Mouse (Mus musculus): Measurements from ENCODE around the gene Sgms2. TPM values are rescaled to one million over a fixed set of nuclear protein-coding genes. Genes with fewer than 3 reads are reported as not detected.

The Sgms2 gene
- polyA plus RNA-seq, 1 experiment from 2014 or later, result 1.5 TPM

DNA sequence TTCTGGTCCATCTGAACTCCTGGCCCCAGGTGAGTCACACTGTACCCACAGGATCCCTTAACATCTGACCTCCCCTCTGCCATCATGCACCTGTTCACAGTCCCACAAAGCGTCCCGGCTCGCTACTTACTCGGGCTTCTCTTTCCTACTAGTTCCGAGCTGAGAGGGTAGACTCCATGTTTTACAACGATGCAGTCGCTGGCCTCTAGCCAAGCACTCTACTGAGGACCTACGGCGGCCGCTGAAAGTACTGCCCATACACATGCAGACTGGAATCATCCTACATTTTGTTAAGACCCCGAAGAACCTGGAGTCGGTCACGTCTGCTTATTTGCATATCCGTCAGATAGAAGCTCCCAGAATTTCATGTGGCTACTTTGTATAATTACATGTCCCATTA lies 127.6 kb downstream of the Sgms2 start:
- no peak for ATAC-seq (ENCODE audit: insufficient number of reproducible peaks, low FRiP score, low TSS enrichment, low read depth)
- no peak for DNase-seq (ENCODE audit: low spot score)
- no peaks in the 10 kb centered on the region for H3K9me3 ChIP-seq (ENCODE audit: control insufficient read depth, low read length)
- no peaks in the 10 kb centered on the region for H3K4me1 ChIP-seq (ENCODE audit: control insufficient read depth, insufficient read depth, low read length)
- no peak overlapping the region for H3K4me3 ChIP-seq (ENCODE audit: low read depth, low read length)
- no peaks in the 10 kb centered on the region for H3K27me3 ChIP-seq (ENCODE audit: control insufficient read depth, insufficient read depth, low read length)
- 91% methylated on average over 14 of the region's 14 CpGs for WGBS
- H3K27ac ChIP-seq (replicated peaks; ENCODE audit: low read depth, low read length), result no peak overlapping the region
- H3K4me2 ChIP-seq (ENCODE audit: low read depth, severe bottlenecking), result no peak overlapping the region
- H3K36me3 ChIP-seq (ENCODE audit: control insufficient read depth, insufficient read depth, low read length), result no peaks in the 10 kb centered on the region
- no peak overlapping the region for H3K9ac ChIP-seq (ENCODE audit: low read length)

DNA sequence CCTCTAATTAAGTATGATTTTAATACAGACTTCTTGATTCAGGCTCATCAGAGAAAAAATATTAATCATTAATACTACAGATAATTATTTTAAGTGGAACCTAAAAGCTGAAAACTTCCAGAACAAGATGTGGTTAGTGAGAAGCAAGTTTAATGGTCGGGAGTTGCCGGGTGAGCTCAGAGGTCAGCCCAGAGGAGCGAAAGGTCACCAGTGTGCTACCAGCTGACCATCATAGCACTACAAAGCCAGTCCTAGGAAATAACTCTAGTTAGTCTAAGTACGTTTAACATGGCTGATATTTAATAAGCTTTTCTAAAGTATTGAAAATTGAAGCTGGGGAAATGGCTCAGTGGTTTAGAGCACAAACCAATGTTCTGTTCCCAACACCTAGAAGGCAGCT lies 129.3 kb downstream of the Sgms2 start:
- H3K27ac ChIP-seq (replicated peaks; ENCODE audit: low read depth, low read length), result no peak overlapping the region
- no peaks in the 10 kb centered on the region for H3K36me3 ChIP-seq (ENCODE audit: control insufficient read depth, insufficient read depth, low read length)
- no peak overlapping the region for H3K4me2 ChIP-seq (ENCODE audit: low read depth, severe bottlenecking)
- H3K4me1 ChIP-seq (ENCODE audit: control insufficient read depth, insufficient read depth, low read length), result no peaks in the 10 kb centered on the region
- 72% methylated on average over 4 of the region's 4 CpGs for WGBS
- no peaks in the 10 kb centered on the region for H3K27me3 ChIP-seq (ENCODE audit: control insufficient read depth, insufficient read depth, low read length)
- DNase-seq (ENCODE audit: low spot score) (no peak), ATAC-seq (ENCODE audit: insufficient number of reproducible peaks, low FRiP score, low TSS enrichment, low read depth) (no peak)
- H3K9me3 ChIP-seq (ENCODE audit: control insufficient read depth, low read length), result no peaks in the 10 kb centered on the region
- no peak overlapping the region for H3K9ac ChIP-seq (ENCODE audit: low read length)
- no peak overlapping the region for H3K4me3 ChIP-seq (ENCODE audit: low read depth, low read length)

DNA sequence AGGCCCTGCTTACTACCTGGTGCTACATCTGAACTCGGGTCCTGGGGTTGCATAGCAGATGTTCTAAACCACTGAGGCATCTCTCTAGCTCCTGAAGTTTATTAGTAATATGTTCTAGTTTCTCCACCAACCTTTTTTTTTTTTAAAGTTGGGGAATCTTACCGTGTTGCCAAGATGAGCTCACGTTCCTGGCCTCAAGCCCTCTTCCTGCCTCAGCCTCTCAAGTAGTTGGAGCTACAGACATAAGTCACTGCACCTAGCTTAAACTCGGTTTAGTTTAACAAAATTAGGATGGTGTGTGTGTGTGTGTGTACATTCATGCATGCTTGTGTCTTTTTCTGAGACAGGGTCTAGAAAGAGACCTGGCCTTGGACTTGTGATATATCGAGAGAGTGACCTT lies 132.2 kb downstream of the Sgms2 start:
- no peak overlapping the region for H3K9ac ChIP-seq (ENCODE audit: low read length)

DNA sequence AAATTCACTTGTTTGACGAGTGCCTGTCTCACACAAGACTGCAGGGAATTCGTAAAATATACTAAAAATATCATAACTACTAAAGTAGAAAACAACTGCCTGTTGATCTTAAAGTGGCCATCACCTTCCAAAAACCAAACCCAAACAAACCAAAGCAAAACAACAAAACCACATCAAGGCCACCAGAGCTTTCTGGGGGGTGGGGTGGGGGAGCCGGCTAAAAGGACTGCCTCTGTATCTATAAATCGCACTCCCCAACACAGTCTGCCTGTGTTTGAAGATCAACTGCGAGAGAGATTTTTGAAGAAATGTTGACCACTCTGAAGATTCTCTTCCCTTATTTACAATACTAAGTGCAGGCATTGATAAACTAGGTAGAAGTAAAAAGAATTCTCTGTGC lies 133.0 kb downstream of the Sgms2 start:
- Histone ChIP-seq H3K9ac (ENCODE audit: low read length) (no peak overlapping the region), H3K9me3 (ENCODE audit: control insufficient read depth, low read length) (no peaks in the 10 kb centered on the region), H3K27me3 (ENCODE audit: control insufficient read depth, insufficient read depth, low read length) (no peaks in the 10 kb centered on the region), H3K36me3 (ENCODE audit: control insufficient read depth, insufficient read depth, low read length) (no peaks in the 10 kb centered on the region), H3K4me3 (ENCODE audit: low read depth, low read length) (no peak overlapping the region), H3K4me2 (ENCODE audit: low read depth, severe bottlenecking) (no peak overlapping the region), H3K27ac (replicated peaks; ENCODE audit: low read depth, low read length) (no peak overlapping the region), H3K4me1 (ENCODE audit: control insufficient read depth, insufficient read depth, low read length) (no peaks in the 10 kb centered on the region)
- no peak for ATAC-seq (ENCODE audit: insufficient number of reproducible peaks, low FRiP score, low TSS enrichment, low read depth)
- DNase-seq (ENCODE audit: low spot score), result no peak
- WGBS, result 78% methylated on average over 5 of the region's 5 CpGs

More for the DNA sequence above, 132.2 kb downstream of the Sgms2 start:
- Histone ChIP-seq H3K4me2 (ENCODE audit: low read depth, severe bottlenecking) (no peak overlapping the region), H3K27me3 (ENCODE audit: control insufficient read depth, insufficient read depth, low read length) (no peaks in the 10 kb centered on the region), H3K9me3 (ENCODE audit: control insufficient read depth, low read length) (no peaks in the 10 kb centered on the region), H3K4me1 (ENCODE audit: control insufficient read depth, insufficient read depth, low read length) (no peaks in the 10 kb centered on the region), H3K27ac (replicated peaks; ENCODE audit: low read depth, low read length) (no peak overlapping the region), H3K4me3 (ENCODE audit: low read depth, low read length) (no peak overlapping the region), H3K36me3 (ENCODE audit: control insufficient read depth, insufficient read depth, low read length) (no peaks in the 10 kb centered on the region)
- DNase-seq (ENCODE audit: low spot score) (no peak), ATAC-seq (ENCODE audit: insufficient number of reproducible peaks, low FRiP score, low TSS enrichment, low read depth) (no peak)
- WGBS, result 88% methylated on average over 5 of the region's 5 CpGs

DNA sequence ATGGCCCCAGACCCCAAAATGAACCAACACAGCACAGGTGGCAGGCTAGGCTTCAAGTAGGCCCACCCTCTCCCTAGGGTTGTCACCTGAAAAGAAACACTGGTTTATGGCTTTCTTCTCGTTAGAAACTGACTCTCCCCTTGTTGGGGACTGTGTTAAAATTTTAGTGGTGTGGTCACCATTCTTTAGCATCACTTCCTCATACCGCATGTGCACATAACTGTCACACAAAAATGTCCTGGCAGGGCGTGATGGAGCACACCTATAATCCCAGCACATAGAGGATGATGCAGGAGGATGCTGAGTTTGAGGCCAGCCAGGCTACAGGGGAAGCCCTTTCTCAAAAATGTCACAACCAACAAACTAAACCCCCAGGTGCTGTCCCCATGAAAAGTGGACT lies 133.6 kb downstream of the Sgms2 start:
- WGBS, result 68% methylated on average over 3 of the region's 3 CpGs
- ATAC-seq (ENCODE audit: insufficient number of reproducible peaks, low FRiP score, low TSS enrichment, low read depth), result no peak
- H3K9ac ChIP-seq (ENCODE audit: low read length), result no peak overlapping the region
- no peaks in the 10 kb centered on the region for H3K27me3 ChIP-seq (ENCODE audit: control insufficient read depth, insufficient read depth, low read length)
- no peak overlapping the region for H3K4me2 ChIP-seq (ENCODE audit: low read depth, severe bottlenecking)
- H3K27ac ChIP-seq (replicated peaks; ENCODE audit: low read depth, low read length), result no peak overlapping the region
- H3K9me3 ChIP-seq (ENCODE audit: control insufficient read depth, low read length), result no peaks in the 10 kb centered on the region
- H3K4me3 ChIP-seq (ENCODE audit: low read depth, low read length), result no peak overlapping the region
- no peaks in the 10 kb centered on the region for H3K4me1 ChIP-seq (ENCODE audit: control insufficient read depth, insufficient read depth, low read length)
- no peak for DNase-seq (ENCODE audit: low spot score)
- no peaks in the 10 kb centered on the region for H3K36me3 ChIP-seq (ENCODE audit: control insufficient read depth, insufficient read depth, low read length)

DNA sequence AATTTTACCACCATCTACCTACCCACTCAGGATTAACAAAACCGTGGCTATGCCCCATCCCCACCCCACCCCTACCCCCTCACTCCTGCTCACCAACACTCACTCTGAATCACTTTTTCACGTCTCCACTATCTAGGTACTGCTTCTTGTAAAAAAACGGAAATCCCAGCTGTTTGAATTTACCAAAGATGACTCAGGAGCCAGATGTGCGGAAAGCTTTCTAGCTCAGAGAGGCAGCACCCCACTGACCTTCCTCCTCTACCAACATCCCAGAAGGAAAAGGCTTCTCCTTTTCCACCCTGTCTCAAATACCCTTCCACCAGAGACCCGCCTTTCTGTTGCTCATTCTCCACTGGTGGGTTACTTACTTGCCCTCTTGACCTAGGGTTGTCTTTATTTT lies 135.2 kb downstream of the Sgms2 start:
- Histone ChIP-seq H3K4me1 (ENCODE audit: control insufficient read depth, insufficient read depth, low read length) (no peaks in the 10 kb centered on the region), H3K9ac (ENCODE audit: low read length) (no peak overlapping the region), H3K27me3 (ENCODE audit: control insufficient read depth, insufficient read depth, low read length) (no peaks in the 10 kb centered on the region), H3K27ac (replicated peaks; ENCODE audit: low read depth, low read length) (no peak overlapping the region), H3K9me3 (ENCODE audit: control insufficient read depth, low read length) (no peaks in the 10 kb centered on the region), H3K4me3 (ENCODE audit: low read depth, low read length) (no peak overlapping the region), H3K36me3 (ENCODE audit: control insufficient read depth, insufficient read depth, low read length) (no peaks in the 10 kb centered on the region), H3K4me2 (ENCODE audit: low read depth, severe bottlenecking) (no peak overlapping the region)
- DNase-seq (ENCODE audit: low spot score) (no peak), ATAC-seq (ENCODE audit: insufficient number of reproducible peaks, low FRiP score, low TSS enrichment, low read depth) (no peak)
- WGBS, result 61% methylated on average over 5 of the region's 5 CpGs

DNA sequence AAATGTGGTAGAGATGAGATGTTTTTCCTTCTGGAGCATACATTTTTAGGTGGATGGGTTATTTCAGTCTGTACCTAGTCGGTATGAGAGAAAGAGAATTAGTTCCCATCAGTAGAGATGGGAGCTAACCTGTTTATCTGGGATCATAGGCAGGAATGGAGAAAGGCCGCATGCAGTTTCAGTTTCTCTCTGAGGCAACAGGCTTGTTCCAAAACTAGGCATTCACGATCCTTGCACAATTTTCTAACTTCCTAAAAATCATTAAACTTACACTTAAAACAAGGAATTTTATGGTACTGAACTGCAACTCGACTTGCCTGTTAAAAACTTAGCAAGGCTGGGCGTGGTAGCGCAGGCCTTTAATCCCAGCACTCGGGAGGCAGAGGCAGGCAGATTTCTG lies 140.7 kb downstream of the Sgms2 start:
- Histone ChIP-seq H3K36me3 (ENCODE audit: control insufficient read depth, insufficient read depth, low read length) (no peaks in the 10 kb centered on the region), H3K9ac (ENCODE audit: low read length) (no peak overlapping the region), H3K4me2 (ENCODE audit: low read depth, severe bottlenecking) (no peak overlapping the region), H3K9me3 (ENCODE audit: control insufficient read depth, low read length) (no peaks in the 10 kb centered on the region), H3K4me3 (ENCODE audit: low read depth, low read length) (no peak overlapping the region), H3K27me3 (ENCODE audit: control insufficient read depth, insufficient read depth, low read length) (no peaks in the 10 kb centered on the region), H3K27ac (replicated peaks; ENCODE audit: low read depth, low read length) (no peak overlapping the region), H3K4me1 (ENCODE audit: control insufficient read depth, insufficient read depth, low read length) (0 out of 2 replicates have a peak, but pooled peaks cover 2% of the 10 kb centered on the region)
- 88% methylated on average over 7 of the region's 7 CpGs for WGBS
- ATAC-seq (ENCODE audit: insufficient number of reproducible peaks, low FRiP score, low TSS enrichment, low read depth) (no peak), DNase-seq (ENCODE audit: low spot score) (no peak)

DNA sequence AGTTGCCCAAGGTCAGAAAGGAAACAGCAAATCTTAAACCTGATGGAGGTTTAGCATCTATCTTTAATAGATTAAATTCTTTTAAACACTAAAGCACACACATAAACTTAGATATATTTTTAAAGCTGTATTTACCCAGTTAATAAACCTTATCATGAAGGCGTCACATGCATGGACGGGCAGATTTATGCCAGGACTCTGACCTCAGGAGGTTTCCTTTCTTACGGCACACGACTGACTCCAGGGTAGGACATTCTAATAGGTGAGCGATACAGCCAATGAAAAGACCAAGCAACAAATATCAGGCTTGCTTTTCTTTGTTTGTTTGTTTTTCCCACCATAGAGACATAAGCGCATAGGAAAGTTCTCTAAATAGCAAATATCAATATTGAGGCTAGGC lies 142.2 kb downstream of the Sgms2 start:
- Histone ChIP-seq H3K27ac (replicated peaks; ENCODE audit: low read depth, low read length) (no peak overlapping the region), H3K4me2 (ENCODE audit: low read depth, severe bottlenecking) (no peak overlapping the region), H3K27me3 (ENCODE audit: control insufficient read depth, insufficient read depth, low read length) (no peaks in the 10 kb centered on the region), H3K9me3 (ENCODE audit: control insufficient read depth, low read length) (no peaks in the 10 kb centered on the region), H3K36me3 (ENCODE audit: control insufficient read depth, insufficient read depth, low read length) (no peaks in the 10 kb centered on the region), H3K4me1 (ENCODE audit: control insufficient read depth, insufficient read depth, low read length) (peaks cover 7% of the 10 kb centered on the region), H3K9ac (ENCODE audit: low read length) (no peak overlapping the region), H3K4me3 (ENCODE audit: low read depth, low read length) (no peak overlapping the region)
- DNase-seq (ENCODE audit: low spot score), result no peak
- WGBS, result 78% methylated on average over 6 of the region's 6 CpGs
- ATAC-seq (ENCODE audit: insufficient number of reproducible peaks, low FRiP score, low TSS enrichment, low read depth), result no peak

DNA sequence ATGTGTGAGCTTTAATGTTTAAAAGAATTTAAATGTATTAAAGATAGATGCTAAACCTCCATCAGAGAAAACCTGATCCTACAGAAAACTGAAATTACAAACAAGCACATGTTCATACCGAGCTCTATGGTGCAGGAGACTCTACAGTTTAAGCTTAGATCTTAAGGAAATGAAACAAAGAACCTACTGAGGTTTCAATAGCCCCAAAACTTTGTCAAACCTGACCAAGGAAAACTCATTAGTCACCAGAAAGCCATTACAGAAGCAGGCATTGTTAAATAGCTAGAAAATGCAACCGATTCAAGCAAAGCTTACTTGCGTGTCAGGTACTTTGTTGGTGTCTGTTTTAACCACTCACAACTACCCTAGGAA lies 142.6 kb downstream of the Sgms2 start:
- Histone ChIP-seq H3K36me3 (ENCODE audit: control insufficient read depth, insufficient read depth, low read length) (no peaks in the 10 kb centered on the region), H3K9me3 (ENCODE audit: control insufficient read depth, low read length) (no peaks in the 10 kb centered on the region), H3K4me2 (ENCODE audit: low read depth, severe bottlenecking) (no peak overlapping the region), H3K27me3 (ENCODE audit: control insufficient read depth, insufficient read depth, low read length) (no peaks in the 10 kb centered on the region), H3K4me3 (ENCODE audit: low read depth, low read length) (no peak overlapping the region), H3K4me1 (ENCODE audit: control insufficient read depth, insufficient read depth, low read length) (peaks cover 10% of the 10 kb centered on the region), H3K9ac (ENCODE audit: low read length) (no peak overlapping the region), H3K27ac (replicated peaks; ENCODE audit: low read depth, low read length) (no peak overlapping the region)
- DNase-seq (ENCODE audit: low spot score) (no peak), ATAC-seq (ENCODE audit: insufficient number of reproducible peaks, low FRiP score, low TSS enrichment, low read depth) (no peak)
- 68% methylated on average over 3 of the region's 3 CpGs for WGBS
